Mouse (Mus musculus) testis, adult 2 months (tissue): ENCODE results near the gene Olfr723.

Experiments
- CTCF ChIP-seq: fragments of 200-500 bp; IDR thresholded peaks from 2 replicates; pipeline ENCODE4 v1.5.1; 2012; ENCODE audit warnings: low read depth, mild to moderate bottlenecking, inconsistent platforms, low read length, moderate library complexity; ENCODE audit not compliant: control insufficient read depth, insufficient read depth, insufficient replicate concordance
- POLR2A ChIP-seq: fragments of 200-500 bp; IDR thresholded peaks from 2 replicates; pipeline ENCODE4 v1.6.1; 2012; ENCODE audit warnings: low read depth, mild to moderate bottlenecking, inconsistent platforms, low read length, moderate library complexity; ENCODE audit not compliant: control insufficient read depth

DNA sequence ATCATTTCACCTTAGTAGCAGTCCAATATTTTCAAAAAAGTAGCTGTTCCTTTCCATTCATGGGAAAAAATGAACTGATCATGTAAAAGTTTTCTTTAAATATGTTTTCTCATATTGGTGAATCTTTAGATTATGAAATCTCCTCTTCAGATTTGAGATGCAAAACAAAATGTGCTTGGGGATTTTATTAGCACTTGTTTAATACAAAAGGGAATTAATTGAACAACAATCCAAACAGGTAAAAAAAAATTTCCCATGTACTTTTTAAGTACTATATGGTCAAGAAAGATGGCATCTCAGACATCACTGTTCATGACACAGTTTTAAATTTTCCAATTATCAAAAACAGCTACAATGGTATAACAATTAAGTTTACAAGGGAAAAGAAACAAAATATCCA, 29.7 kb downstream of the Olfr723 start, which contains the start of gene Olfr722:
- TF ChIP-seq CTCF (no peak), POLR2A (no peak)
